Mouse (Mus musculus) layer of hippocampus, postnatal 36 days (tissue): ENCODE results near the gene Stx5a. TPM values are rescaled to one million over a fixed set of nuclear protein-coding genes. Genes with fewer than 3 reads are reported as not detected.
A peak's percentile ranks its signal among the peaks of the same experiment; 100 is the strongest.
"Not testable (repeated sequence)": the region's sequence is repeated elsewhere in the genome, so short reads cannot be mapped to it uniquely, and the experiment has no call there.

Experiments used
- DNase-seq, 2 experiments: peaks; one replicate each; pipeline ENCODE4 v3.0.0; 2022
- total RNA-seq, 2 experiments: library from RNA; stranded (reverse); gene quantifications; 2 replicates each; pipeline ENCODE4 v1.2.3; 2021

The Stx5a gene
- total RNA-seq, 2 experiments from 2014 or later = 67.4 to 76.3 TPM

- DNase-seq = no peak
These were observed 24.3 kb upstream of the Stx5a start for GRCm38 (mm10) chr19:8716767-8717475.

- DNase-seq = peak in 1 of 2 experiments; percentile 32
These were observed 22.9 kb upstream of the Stx5a start for GRCm38 (mm10) chr19:8718357-8718756.

GRCm38 (mm10) chr19:8719037-8719436 lies 22.2 kb upstream of the Stx5a start:
- DNase-seq = not testable (repeated sequence)

- DNase-seq = no peak
These were observed 19.8 kb upstream of the Stx5a start for GRCm38 (mm10) chr19:8721378-8721777.

- DNase-seq = no peak
These were observed 19.2 kb upstream of the Stx5a start for GRCm38 (mm10) chr19:8722021-8722420.

GRCm38 (mm10) chr19:8722559-8722906 lies 18.7 kb upstream of the Stx5a start:
- no peak for DNase-seq

GRCm38 (mm10) chr19:8722907-8723573 lies 18.2 kb upstream of the Stx5a start, which contains the start of gene Slc3a2:
TSS of gene Slc3a2 (minus strand) at chr19:8723369.
- peak; percentile 97 for DNase-seq

GRCm38 (mm10) chr19:8723574-8724346 lies 17.5 kb upstream of the Stx5a start:
- no peak for DNase-seq

GRCm38 (mm10) chr19:8724392-8724791 lies 16.8 kb upstream of the Stx5a start:
- DNase-seq = no peak

- no peak for DNase-seq
These were observed 16.1 kb upstream of the Stx5a start for GRCm38 (mm10) chr19:8725081-8725613.

- no peak for DNase-seq
These were observed 14.4 kb upstream of the Stx5a start for GRCm38 (mm10) chr19:8726609-8727390.

- no peak for DNase-seq
These were observed 13.6 kb upstream of the Stx5a start for GRCm38 (mm10) chr19:8727495-8728114.

GRCm38 (mm10) chr19:8728335-8729099 lies 12.7 kb upstream of the Stx5a start:
- not testable (repeated sequence) for DNase-seq

GRCm38 (mm10) chr19:8734334-8734733 lies 6.9 kb upstream of the Stx5a start:
- DNase-seq = no peak

- DNase-seq = peak; percentile 90 to 92
These were observed 5.6 kb upstream of the Stx5a start, which contains the start of gene Wdr74 for GRCm38 (mm10) chr19:8735389-8736159. TSS of gene Wdr74 (plus strand) at chr19:8735827.

GRCm38 (mm10) chr19:8736160-8736467 lies 5.1 kb upstream of the Stx5a start:
- no peak for DNase-seq

- no peak for DNase-seq
These were observed 2.3 kb upstream of the Stx5a start for GRCm38 (mm10) chr19:8738911-8739310.

GRCm38 (mm10) chr19:8739646-8740045 lies 1.6 kb upstream of the Stx5a start:
- DNase-seq = no peak

GRCm38 (mm10) chr19:8740603-8741002 lies 610 bp upstream of the Stx5a start, which contains the start of gene 1700092M07Rik:
TSS of gene 1700092M07Rik (plus strand) at chr19:8740718.
- no peak for DNase-seq

- DNase-seq = no peak
These were observed 963 bp downstream of the Stx5a start for GRCm38 (mm10) chr19:8742176-8742575.
